Mouse (Mus musculus) ES-Bruce4 (cell line): ENCODE data around the gene Trp53i13.

Experiments
- CTCF ChIP-seq: IDR thresholded peaks from one replicate; pipeline ENCODE4 v1.8.1; 2011; ENCODE audit warnings: low read depth, low read length
- EP300 ChIP-seq: IDR thresholded peaks from 2 replicates; pipeline ENCODE4 v1.6.1; 2011; ENCODE audit warnings: low read depth, low read length; ENCODE audit not compliant: insufficient read depth
- POLR2A ChIP-seq: IDR thresholded peaks from one replicate; pipeline ENCODE4 v1.8.1; 2011; ENCODE audit warnings: low read length; ENCODE audit not compliant: insufficient read depth

GRCm38 (mm10) chr11:77476895-77477294, 38.9 kb downstream of the Trp53i13 start:
- no peak for TF ChIP-seq CTCF
- TF ChIP-seq POLR2A = no peak
- no peak for TF ChIP-seq EP300
